Mouse (Mus musculus) forebrain, embryonic 16.5 days (tissue): ENCODE measurements around the gene Gm1604a. TPM values are rescaled to one million over a fixed set of nuclear protein-coding genes. Genes with fewer than 3 reads are reported as not detected.
"Not testable (repeated sequence)": the region's sequence is repeated elsewhere in the genome, so short reads cannot be mapped to it uniquely, and the experiment has no call there.

Experiments used
- ATAC-seq: fragments of 200-750 bp; cut with Nextera tagmentation; 2 replicates; pipeline ENCODE4 v1.8.0; 2017; ENCODE audit warnings: mild to moderate bottlenecking, moderate library complexity
- H3K27ac ChIP-seq: fragments of 300-500 bp; sonication (generic); 2 replicates; pipeline ENCODE4 v1.5.1; 2014; ENCODE audit warnings: low read length, control low read depth
- H3K27me3 ChIP-seq: fragments of 300-500 bp; sonication (generic); replicated peaks from 2 replicates; pipeline ENCODE4 v1.6.1; 2014; ENCODE audit warnings: low read length; ENCODE audit not compliant: control insufficient read depth, insufficient read depth
- H3K36me3 ChIP-seq: fragments of 300-500 bp; sonication (generic); 2 replicates; pipeline ENCODE4 v1.6.1; 2014; ENCODE audit not compliant: control insufficient read depth, insufficient read depth
- H3K4me1 ChIP-seq: fragments of 300-500 bp; sonication (generic); replicated peaks from 2 replicates; pipeline ENCODE4 v1.6.1; 2014; ENCODE audit warnings: low read length; ENCODE audit not compliant: control insufficient read depth, insufficient read depth
- H3K4me2 ChIP-seq: fragments of 300-500 bp; sonication (generic); 2 replicates; pipeline ENCODE4 v1.6.1; 2014; ENCODE audit warnings: mild to moderate bottlenecking, low read length, control low read depth
- H3K4me3 ChIP-seq: fragments of 300-500 bp; sonication (generic); replicated peaks from 2 replicates; pipeline ENCODE4 v1.5.1; 2014; ENCODE audit warnings: mild to moderate bottlenecking, low read length, control low read depth
- H3K9ac ChIP-seq: fragments of 300-500 bp; sonication (generic); replicated peaks from 2 replicates; pipeline ENCODE4 v1.6.1; 2014; ENCODE audit warnings: low read depth, low read length, control low read depth
- H3K9me3 ChIP-seq: fragments of 300-500 bp; sonication (generic); 2 replicates; pipeline ENCODE4 v1.6.1; 2016; ENCODE audit warnings: low read length; ENCODE audit not compliant: control insufficient read depth
- WGBS: fragments of 180-500 bp; shearing (Covaris S2); extraction: QIAGEN DNeasy Blood & Tissue Kit; methylation state at CpG from one replicate; pipeline ENCODE4 v1.1.7; 2014; 5-methylcytosine and 5-hydroxymethylcytosine counted together
- polyA plus RNA-seq: library from polyadenylated mRNA; unstranded; fragments of >200 nt; fragmentation: Nextera tagmentation; extraction: Ambion mirVana; gene quantifications from 2 replicates; pipeline ENCODE4 v1.2.1, GENCODE M21; 2015

Gm1604a gene
- polyA plus RNA-seq: 0.77 TPM in 1 of 2 replicates, not detected in the other

DNA sequence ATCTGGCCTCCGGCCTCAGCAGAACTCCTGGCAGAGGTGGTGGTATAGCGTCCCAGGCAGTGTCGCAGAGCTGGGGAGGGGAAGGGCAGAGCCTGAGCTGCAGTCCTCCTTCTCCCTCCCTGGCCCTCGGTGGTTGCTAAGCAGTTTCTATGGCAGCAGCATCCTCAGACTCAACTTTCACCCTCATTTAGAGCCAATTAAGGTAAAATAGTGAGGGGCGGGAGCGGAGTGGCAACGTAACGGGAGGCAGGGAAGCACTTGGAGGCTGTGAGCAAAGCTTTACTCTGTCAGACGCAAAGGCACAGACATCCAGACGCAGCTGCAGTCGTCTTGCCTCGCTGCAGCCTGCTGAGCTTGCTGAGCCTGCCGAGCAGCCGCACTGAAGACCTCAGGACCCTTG is at the start of gene Gm1604a:
Gene Gm1604a, plus strand, starts transcription at position 312 of the 400 bp plus-strand sequence.
- WGBS: 5% methylated on average over 5 of the region's 14 CpGs
- H3K9ac ChIP-seq, H3K4me3 ChIP-seq, H3K4me1 ChIP-seq, H3K36me3 ChIP-seq, H3K4me2 ChIP-seq, H3K9me3 ChIP-seq, H3K27ac ChIP-seq, H3K27me3 ChIP-seq: not testable (repeated sequence)
- peak; percentile 89 for ATAC-seq

DNA sequence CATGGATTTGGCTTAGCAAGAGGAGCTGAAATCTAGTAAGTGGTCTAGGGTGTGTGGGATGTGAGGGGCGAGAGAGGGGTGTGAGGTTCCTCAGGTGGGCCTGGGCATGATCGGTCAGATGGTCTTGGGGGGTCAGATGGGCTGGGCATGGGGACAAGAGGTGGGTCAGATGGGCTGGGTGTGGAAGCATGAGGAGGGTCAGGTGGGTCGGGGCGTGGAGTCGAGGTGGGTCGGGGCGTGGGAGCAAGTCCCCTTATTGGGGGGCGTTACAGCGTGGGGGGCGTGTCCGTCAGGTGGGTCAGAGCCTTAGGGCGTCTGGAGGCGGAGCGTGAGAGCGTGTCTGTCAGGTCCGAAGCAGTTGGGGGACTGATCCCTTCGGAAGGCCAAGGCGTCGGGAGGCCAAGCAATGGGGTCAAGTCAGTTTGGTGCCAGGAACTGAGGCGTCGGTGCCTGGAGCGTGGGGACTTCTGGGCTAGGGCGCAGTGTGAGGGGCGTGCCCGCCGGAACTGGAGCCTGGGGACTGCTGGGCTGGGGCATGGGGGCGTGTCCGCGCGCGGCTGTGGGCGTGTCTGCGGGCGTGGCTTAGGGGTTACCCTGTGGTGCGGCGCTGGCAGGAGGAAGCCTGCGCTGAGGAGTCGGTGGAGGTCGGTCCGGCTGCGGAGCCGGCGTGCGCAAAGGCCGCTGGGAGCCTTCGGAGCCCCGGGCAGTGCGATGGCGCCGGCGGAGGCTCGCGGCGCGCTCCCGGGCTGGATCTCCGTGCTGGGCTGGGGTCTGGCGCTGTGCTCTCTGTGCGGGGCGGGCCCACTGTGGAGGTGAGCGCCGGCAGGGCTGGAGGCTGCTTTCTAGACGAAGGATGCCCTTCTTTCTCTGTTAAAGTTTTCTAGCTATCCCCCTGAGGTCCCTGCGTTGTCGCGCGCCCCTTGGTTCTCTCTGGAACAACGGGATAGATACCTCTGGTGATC is 46.8 kb upstream of the Gm1604a start, which contains the start of gene Gm49721:
Gene Gm49721, plus strand, starts transcription at position 618 of the 962 bp plus-strand sequence.
- H3K9ac ChIP-seq: peak within 1 kb of the TSS; percentile 63
- H3K4me1 ChIP-seq, H3K27me3 ChIP-seq, H3K36me3 ChIP-seq, H3K27ac ChIP-seq, H3K9me3 ChIP-seq: not testable (repeated sequence)
- ATAC-seq: peak; percentile 98
- peak within 1 kb of the TSS; percentile 56 for H3K4me2 ChIP-seq
- 0% methylated on average over 32 of the region's 68 CpGs for WGBS
- H3K4me3 ChIP-seq: peak within 1 kb of the TSS; percentile 52

DNA sequence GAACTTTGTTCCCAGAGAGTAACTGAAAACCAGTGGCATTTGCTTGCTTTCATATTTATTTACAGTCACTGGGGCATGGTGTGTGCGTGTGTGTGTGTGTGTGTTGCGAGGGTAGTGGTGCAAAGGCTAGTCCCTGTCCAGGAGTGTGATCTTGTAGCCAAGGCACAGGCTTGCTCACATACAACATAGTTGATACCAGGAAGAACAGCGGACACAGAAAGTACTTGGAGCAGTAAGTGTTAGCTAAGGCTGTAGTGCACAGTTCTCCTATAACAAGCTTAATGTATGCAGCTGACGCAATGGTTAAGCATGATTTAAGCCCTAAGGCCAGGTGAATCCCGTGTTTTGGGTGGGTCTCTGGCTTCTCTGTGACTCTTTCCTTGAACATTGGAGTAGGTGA is 46.0 kb upstream of the Gm1604a start:
- not testable (repeated sequence) for H3K4me1 ChIP-seq, H3K27ac ChIP-seq, H3K36me3 ChIP-seq, H3K9me3 ChIP-seq, ATAC-seq, H3K27me3 ChIP-seq, H3K9ac ChIP-seq
- H3K4me3 ChIP-seq: peak overlapping the region; percentile 52
- WGBS: 14% methylated on average over 4 of the region's 5 CpGs
- peak overlapping the region; percentile 56 for H3K4me2 ChIP-seq

DNA sequence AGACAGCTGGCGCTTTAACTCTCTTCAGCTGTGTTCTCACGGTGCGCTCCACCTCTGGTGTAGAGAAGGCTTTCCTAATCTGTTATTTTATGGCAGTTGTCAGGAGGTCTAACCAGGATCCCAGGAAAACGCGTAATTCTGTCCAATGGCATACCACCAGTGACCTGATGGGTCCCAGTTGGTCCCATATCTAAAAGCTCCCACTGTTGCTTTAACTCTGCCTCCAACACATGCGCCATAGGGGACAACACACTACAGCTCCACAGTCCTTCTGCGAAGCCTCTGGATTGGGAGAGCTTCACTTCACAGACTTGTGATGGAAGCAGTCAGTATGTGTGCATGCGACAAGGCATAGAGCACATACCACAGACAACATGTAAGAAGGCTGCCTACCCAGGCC is 45.2 kb upstream of the Gm1604a start:
- not testable (repeated sequence) for H3K9me3 ChIP-seq, H3K9ac ChIP-seq, H3K27me3 ChIP-seq, H3K27ac ChIP-seq, H3K4me3 ChIP-seq, H3K4me2 ChIP-seq, ATAC-seq, H3K36me3 ChIP-seq, H3K4me1 ChIP-seq
- WGBS: 97% methylated on average over 5 of the region's 8 CpGs

DNA sequence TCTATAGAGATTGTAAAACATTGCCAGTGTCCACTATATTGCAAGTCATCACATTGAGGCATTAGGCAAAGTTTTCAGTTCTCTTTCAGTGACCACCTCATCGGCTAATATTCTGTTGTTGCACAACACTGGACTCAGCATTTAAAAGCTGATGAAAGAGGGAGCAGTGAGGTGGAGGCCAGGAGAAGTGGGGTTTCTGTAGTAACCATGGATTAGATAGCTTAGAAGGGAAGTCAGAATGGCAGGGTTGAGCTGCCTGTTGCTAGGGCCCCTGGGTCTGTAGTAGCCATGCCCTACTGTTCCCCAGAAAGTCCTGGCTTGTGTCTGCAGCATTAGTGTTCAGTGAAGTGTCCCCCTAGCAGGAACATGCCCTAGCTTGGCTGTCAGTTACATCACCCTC is 39.2 kb upstream of the Gm1604a start:
- not testable (repeated sequence) for H3K36me3 ChIP-seq, ATAC-seq, H3K9me3 ChIP-seq, H3K27me3 ChIP-seq, H3K4me1 ChIP-seq, H3K9ac ChIP-seq, H3K4me2 ChIP-seq, H3K27ac ChIP-seq, H3K4me3 ChIP-seq
- WGBS: 89% methylated on average over 1 of the region's 1 CpGs

DNA sequence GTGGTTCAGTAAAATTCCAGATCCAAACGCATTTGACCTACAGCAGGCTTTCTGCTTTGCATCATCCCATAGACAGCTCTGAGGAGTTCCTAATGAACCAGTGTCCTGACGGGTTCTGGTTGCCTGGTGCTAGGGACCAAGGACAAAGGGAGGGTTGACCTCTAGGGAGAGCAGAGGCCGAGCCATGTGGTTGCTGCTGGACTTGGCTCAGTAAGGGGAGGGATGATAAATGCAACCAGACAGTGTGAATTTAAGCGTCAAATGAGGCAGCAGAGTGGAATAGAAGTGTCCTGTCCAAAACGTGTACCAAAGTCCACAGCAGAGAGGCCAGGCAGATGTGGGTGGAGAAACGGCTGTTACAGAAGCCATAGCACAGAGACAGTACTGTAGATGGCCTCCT is 29.9 kb upstream of the Gm1604a start:
- not testable (repeated sequence) for H3K36me3 ChIP-seq, H3K4me3 ChIP-seq, H3K4me2 ChIP-seq, H3K4me1 ChIP-seq, H3K9ac ChIP-seq, ATAC-seq, H3K9me3 ChIP-seq, H3K27ac ChIP-seq, H3K27me3 ChIP-seq
- no CpG with 5 or more reads among the region's 6 CpGs for WGBS

DNA sequence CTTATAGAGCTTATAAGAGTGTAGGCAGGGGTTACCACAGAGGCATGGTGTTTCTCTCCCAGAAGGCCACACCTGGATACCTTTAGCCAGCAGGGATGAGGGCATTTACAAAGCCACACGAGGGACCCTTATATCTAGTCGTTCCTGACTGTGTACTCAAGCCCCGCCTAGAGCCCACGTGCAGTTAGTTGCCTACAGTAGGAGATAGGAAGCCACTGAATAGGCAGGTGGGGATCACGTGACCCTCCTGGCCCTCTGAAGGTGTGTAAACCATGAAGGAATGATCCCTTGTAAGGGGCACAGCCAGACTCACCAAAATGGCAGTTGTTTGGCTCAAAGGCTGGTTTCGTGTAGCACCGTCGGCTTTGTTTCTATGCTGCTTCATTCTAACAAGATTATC is 28.5 kb upstream of the Gm1604a start:
- WGBS: 90% methylated on average over 8 of the region's 8 CpGs
- not testable (repeated sequence) for H3K27me3 ChIP-seq, ATAC-seq, H3K4me3 ChIP-seq, H3K36me3 ChIP-seq, H3K4me2 ChIP-seq, H3K9ac ChIP-seq, H3K9me3 ChIP-seq, H3K27ac ChIP-seq, H3K4me1 ChIP-seq

DNA sequence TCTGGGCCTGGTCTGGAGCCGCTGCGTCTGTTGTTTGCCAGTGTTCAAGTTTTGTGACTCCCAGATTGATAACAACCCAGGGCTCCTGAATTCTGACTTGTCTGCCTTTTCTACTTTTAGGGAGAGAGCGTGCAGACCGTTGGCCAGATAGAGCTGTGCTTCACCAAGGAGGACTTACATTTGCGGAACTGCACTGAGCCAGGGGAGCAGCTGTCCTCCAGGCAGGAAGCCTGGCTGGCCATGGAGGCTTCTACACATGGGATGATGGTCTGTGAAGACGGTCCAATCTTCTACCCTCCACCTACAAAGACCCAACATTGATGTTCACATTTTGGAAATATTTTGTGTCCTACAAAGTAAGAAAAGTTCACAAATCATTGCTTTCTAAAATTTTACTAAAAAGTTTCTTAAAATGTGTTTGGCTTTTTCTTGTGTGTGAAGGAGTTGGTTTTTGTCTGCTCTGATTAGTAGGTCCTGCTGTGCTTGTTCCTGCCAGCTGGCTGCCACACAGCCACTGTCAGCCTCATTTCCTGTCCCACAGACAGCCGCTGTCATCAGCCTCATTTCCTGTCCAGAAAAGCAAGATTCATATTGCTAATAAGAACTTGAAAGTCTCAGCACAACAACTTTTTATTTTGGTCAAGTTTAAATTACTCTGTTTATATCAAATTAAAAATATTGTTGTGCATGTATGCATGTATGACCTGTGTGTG is 27.4 kb upstream of the Gm1604a start:
- not testable (repeated sequence) for H3K9me3 ChIP-seq, H3K27me3 ChIP-seq, H3K4me3 ChIP-seq, H3K27ac ChIP-seq, H3K36me3 ChIP-seq, H3K9ac ChIP-seq, H3K4me2 ChIP-seq, H3K4me1 ChIP-seq, ATAC-seq
- no CpG with 5 or more reads among the region's 7 CpGs for WGBS

DNA sequence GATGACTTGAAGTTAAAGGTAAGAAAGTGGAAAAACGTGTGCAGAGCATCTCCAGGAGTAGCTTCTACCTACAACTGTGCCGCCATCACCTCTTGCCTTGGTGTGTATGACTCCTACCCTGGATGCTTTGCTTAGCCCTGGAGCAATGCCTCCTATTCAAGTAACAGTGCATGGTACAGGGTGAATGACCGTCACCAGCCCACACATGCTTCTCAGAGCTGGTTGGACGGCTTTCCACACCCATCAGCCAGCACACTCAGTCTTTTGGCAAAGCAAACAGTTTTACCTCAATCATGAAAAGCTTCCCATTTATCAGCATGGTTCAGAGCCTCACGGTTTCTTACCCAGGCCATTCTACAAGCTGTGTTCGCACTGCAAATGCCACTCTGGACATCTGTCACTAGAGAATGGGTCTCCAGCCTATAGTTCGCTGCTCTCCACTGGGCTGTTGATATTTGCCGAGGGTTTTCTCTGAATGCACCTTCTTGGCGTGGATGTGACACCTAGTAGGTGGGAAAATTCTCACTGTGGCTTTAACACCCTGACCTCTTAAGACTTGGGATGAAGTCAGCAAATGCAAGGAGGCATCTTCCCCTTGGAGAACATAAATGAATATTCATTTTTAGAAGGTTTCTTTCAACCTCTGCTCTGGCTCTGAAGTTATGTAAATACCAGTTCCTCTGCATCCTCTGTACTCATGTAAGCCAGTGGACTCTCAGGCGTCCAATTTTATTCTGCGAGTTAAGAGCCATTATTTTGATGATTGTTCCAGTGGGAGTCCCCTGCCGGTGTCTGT is 23.4 kb upstream of the Gm1604a start:
- not testable (repeated sequence) for H3K9ac ChIP-seq, H3K9me3 ChIP-seq, H3K36me3 ChIP-seq, H3K4me1 ChIP-seq, ATAC-seq, H3K27ac ChIP-seq, H3K4me3 ChIP-seq, H3K27me3 ChIP-seq, H3K4me2 ChIP-seq
- 85% methylated on average over 8 of the region's 12 CpGs for WGBS
